Mouse (Mus musculus) hindbrain, postnatal 0 days (tissue): ENCODE measurements around the gene Sox8. TPM values are rescaled to one million over a fixed set of nuclear protein-coding genes. Genes with fewer than 3 reads are reported as not detected.

Experiments
- ATAC-seq: fragments of 200-750 bp; cut with Nextera tagmentation; 2 replicates; pipeline ENCODE4 v1.8.0; 2017; ENCODE audit warnings: mild to moderate bottlenecking, moderate TSS enrichment, moderate library complexity
- DNase-seq: peaks from one replicate; pipeline ENCODE4 v3.0.0-alpha.2; 2015; ENCODE audit warnings: low spot score
- H3K27ac ChIP-seq: fragments of 300-500 bp; sonication (generic); 2 replicates; pipeline ENCODE4 v1.5.1; 2014; ENCODE audit warnings: mild to moderate bottlenecking
- H3K27me3 ChIP-seq: fragments of 300-500 bp; sonication (generic); 2 replicates; pipeline ENCODE4 v1.6.1; 2014; ENCODE audit warnings: low read length, mixed read lengths; ENCODE audit not compliant: insufficient read depth
- H3K36me3 ChIP-seq: fragments of 300-500 bp; sonication (generic); 2 replicates; pipeline ENCODE4 v1.6.1; 2014; ENCODE audit warnings: low read length, mixed read lengths; ENCODE audit not compliant: insufficient read depth
- H3K4me1 ChIP-seq: fragments of 300-500 bp; sonication (generic); 2 replicates; pipeline ENCODE4 v1.6.1; 2014; ENCODE audit warnings: antibody characterized with exemption, low read length, mixed read lengths; ENCODE audit not compliant: insufficient read depth
- H3K4me2 ChIP-seq: fragments of 300-500 bp; sonication (generic); 2 replicates; pipeline ENCODE4 v1.6.1; 2014; ENCODE audit warnings: low read depth, mild to moderate bottlenecking, low read length, moderate library complexity, mixed read lengths
- H3K4me3 ChIP-seq: fragments of 300-500 bp; sonication (generic); 2 replicates; pipeline ENCODE4 v1.5.1; 2014; ENCODE audit warnings: low read length
- H3K9ac ChIP-seq: fragments of 300-500 bp; sonication (generic); replicated peaks from 2 replicates; pipeline ENCODE4 v1.6.1; 2014; ENCODE audit warnings: mild to moderate bottlenecking, low read length, moderate library complexity, mixed read lengths
- H3K9me3 ChIP-seq: fragments of 300-500 bp; sonication (generic); 2 replicates; pipeline ENCODE4 v1.6.1; 2016; ENCODE audit warnings: low read length, mixed read lengths
- CTCF ChIP-seq: IDR thresholded peaks from 2 replicates; pipeline ENCODE4 v1.5.1; 2016; ENCODE audit warnings: antibody characterized with exemption, control low read depth, low read depth
- WGBS: fragments of 180-500 bp; shearing (Covaris S2); extraction: QIAGEN DNeasy Blood & Tissue Kit; methylation state at CpG from one replicate; pipeline ENCODE4 v1.1.7; 2014; 5-methylcytosine and 5-hydroxymethylcytosine counted together
- polyA plus RNA-seq: library from polyadenylated mRNA; unstranded; fragments of >200 nt; fragmentation: Nextera tagmentation; extraction: Ambion mirVana; gene quantifications from 2 replicates; pipeline ENCODE4 v1.2.1, GENCODE M21; 2015
- total RNA-seq: library from RNA; depleted of rRNA; stranded (reverse); fragments of >200 nt; gene quantifications from 2 replicates; pipeline ENCODE4 v1.2.3, GENCODE M21; 2014; rRNA removed

Gene Sox8
- total and polyA plus RNA-seq, 2 experiments from 2014 or later: 28.9 to 52.1 TPM

DNA sequence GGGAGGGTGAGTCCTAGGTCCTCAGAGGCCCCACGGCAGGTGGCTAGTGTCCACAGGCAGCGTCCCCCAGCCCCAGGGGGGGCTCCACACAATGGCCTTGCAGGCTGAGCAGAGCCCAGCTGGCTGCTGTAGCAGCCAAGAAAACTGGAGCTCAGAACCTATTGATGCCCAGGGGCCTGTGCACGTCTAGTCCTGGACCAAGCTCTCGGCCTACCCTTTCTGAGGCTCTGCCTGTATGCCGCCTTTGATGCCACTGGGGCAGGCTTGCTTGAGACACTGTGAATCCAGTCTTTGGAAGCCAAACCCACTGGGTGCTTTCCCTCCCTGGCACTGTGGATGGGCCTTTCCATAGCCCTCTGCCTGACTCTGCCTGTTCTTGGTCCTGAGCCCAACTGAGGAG, 51.0 kb downstream of the Sox8 start:
- no peak for TF ChIP-seq CTCF
- no peak overlapping the region for H3K4me2 ChIP-seq
- H3K9me3 ChIP-seq: no peaks in the 10 kb centered on the region
- peak overlapping the region; percentile 32; the same call in 1 of the 2 replicates for H3K27ac ChIP-seq
- no peaks in the 10 kb centered on the region for H3K36me3 ChIP-seq
- WGBS: 39% methylated on average over 5 of the region's 5 CpGs
- peaks cover 5% of the 10 kb centered on the region; the same call in 1 of the 2 replicates for H3K4me1 ChIP-seq
- H3K9ac ChIP-seq: no peak overlapping the region
- no peak overlapping the region for H3K4me3 ChIP-seq
- no peaks in the 10 kb centered on the region for H3K27me3 ChIP-seq
- ATAC-seq: peak; percentile 33; the same call in 1 of the 2 replicates
- DNase-seq: peak; percentile 55

DNA sequence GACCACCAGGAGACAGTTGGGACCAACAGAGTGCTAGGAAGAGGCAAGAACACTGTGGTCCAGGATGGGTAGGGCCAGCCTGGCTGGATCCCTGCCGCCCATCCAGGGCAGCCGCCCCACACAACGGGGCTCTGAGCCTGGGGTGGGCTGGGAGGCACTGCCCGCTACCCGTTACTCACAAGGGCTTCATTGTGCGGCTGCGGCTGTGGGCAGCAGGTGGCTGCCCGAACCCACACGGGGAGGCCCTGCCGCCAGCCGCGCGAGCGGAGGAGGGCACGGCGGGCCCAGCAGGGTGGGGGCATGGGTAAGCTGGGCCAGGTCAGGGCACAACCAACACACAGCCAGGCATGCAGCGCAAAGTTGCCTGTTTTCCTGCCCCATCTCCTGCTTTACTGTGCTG, 52.3 kb downstream of the Sox8 start:
- no peak for TF ChIP-seq CTCF
- WGBS: 31% methylated on average over 17 of the region's 17 CpGs
- Histone ChIP-seq H3K36me3 (no peaks in the 10 kb centered on the region), H3K4me1 (peaks cover 5% of the 10 kb centered on the region; the same call in 1 of the 2 replicates), H3K4me3 (no peak overlapping the region), H3K9ac (no peak overlapping the region), H3K4me2 (no peak overlapping the region), H3K27me3 (no peaks in the 10 kb centered on the region), H3K9me3 (no peaks in the 10 kb centered on the region), H3K27ac (peak overlapping the region; percentile 32; the same call in 1 of the 2 replicates)
- DNase-seq (peak; percentile 66), ATAC-seq (peak; percentile 85)

DNA sequence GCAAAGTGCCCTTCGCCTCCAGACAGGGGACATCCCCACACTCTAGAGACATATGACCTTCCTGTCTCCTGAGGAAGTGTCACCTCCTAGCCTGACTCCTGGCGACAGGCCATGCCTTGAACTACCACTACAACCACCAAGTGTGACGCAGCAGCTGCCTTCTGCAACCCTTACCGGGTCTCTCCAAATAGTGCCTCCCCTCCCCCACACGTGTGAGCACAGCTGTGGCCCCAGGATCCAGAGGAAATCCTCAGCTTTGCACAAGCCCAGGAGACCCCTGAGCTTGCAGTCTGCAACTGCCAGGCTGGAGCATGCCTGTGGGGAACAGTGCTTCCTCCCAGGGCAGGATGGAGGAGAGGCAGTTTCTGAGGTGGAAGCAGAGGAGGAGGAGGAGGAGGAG, 54.2 kb downstream of the Sox8 start:
- H3K9ac ChIP-seq: no peak overlapping the region
- no peak for ATAC-seq
- no peaks in the 10 kb centered on the region for H3K9me3 ChIP-seq
- whole genome bisulfite sequencing: 51% methylated on average over 5 of the region's 5 CpGs
- peaks cover 5% of the 10 kb centered on the region; the same call in 1 of the 2 replicates for H3K4me1 ChIP-seq
- H3K36me3 ChIP-seq: no peaks in the 10 kb centered on the region
- no peak overlapping the region for H3K27ac ChIP-seq
- no peaks in the 10 kb centered on the region for H3K27me3 ChIP-seq
- H3K4me3 ChIP-seq: no peak overlapping the region
- H3K4me2 ChIP-seq: no peak overlapping the region
- no peak for DNase-seq
- no peak for TF ChIP-seq CTCF

Other genes starting within 250 kb of the Sox8 start
- not detected in 2 replicates for gene Tpsab1, start 225.1 kb downstream of the Sox8 start, total RNA-seq
- gene Tpsab1, start 225.1 kb downstream of the Sox8 start, polyA plus RNA-seq: not detected in 2 replicates
- gene Tpsb2, start 204.4 kb downstream of the Sox8 start, total RNA-seq: 0.21 TPM in 1 of 2 replicates, not detected in the other
- 0.72 and 1.8 TPM in 2 replicates for gene Tpsb2, start 204.4 kb downstream of the Sox8 start, polyA plus RNA-seq
- gene Tpsg1, start 201.4 kb downstream of the Sox8 start, total RNA-seq: 0.21 TPM in 1 of 2 replicates, not detected in the other
- gene Tpsg1, start 201.4 kb downstream of the Sox8 start, polyA plus RNA-seq: 0.65 and 1.5 TPM in 2 replicates
- gene Cacna1h, start 136.9 kb downstream of the Sox8 start, total RNA-seq: 82.1 and 111 TPM in 2 replicates
- gene Cacna1h, start 136.9 kb downstream of the Sox8 start, polyA plus RNA-seq: 4.8 and 5.7 TPM in 2 replicates
- gene Tekt4, start 116.1 kb downstream of the Sox8 start, total RNA-seq: 5.7 and 7.4 TPM in 2 replicates
- gene Tekt4, start 116.1 kb downstream of the Sox8 start, polyA plus RNA-seq: 2.3 and 3.2 TPM in 2 replicates
- 2.3 and 2.5 TPM in 2 replicates for gene Sstr5, start 73.4 kb downstream of the Sox8 start, total RNA-seq
- gene Sstr5, start 73.4 kb downstream of the Sox8 start, polyA plus RNA-seq: 0.84 and 1.2 TPM in 2 replicates
- 38.1 and 45.1 TPM in 2 replicates for gene Lmf1, start 8.4 kb upstream of the Sox8 start, total RNA-seq
- gene Lmf1, start 8.4 kb upstream of the Sox8 start, polyA plus RNA-seq: 21.4 and 22.4 TPM in 2 replicates
- 10.9 TPM in 1 of 2 replicates, not detected in the other for gene Gng13, start 146.5 kb upstream of the Sox8 start, total RNA-seq
- gene Gng13, start 146.5 kb upstream of the Sox8 start, polyA plus RNA-seq: 22.0 and 23.7 TPM in 2 replicates
- 4.9 and 7.8 TPM in 2 replicates for gene Chtf18, start 156.7 kb upstream of the Sox8 start, total RNA-seq
- 4.9 and 5.4 TPM in 2 replicates for gene Chtf18, start 156.7 kb upstream of the Sox8 start, polyA plus RNA-seq
- 10.1 and 18.7 TPM in 2 replicates for gene Rpusd1, start 157.0 kb upstream of the Sox8 start, total RNA-seq
- 27.5 and 27.9 TPM in 2 replicates for gene Rpusd1, start 157.0 kb upstream of the Sox8 start, polyA plus RNA-seq
- 0.05 TPM in 1 of 2 replicates, not detected in the other for gene Mslnl, start 165.4 kb upstream of the Sox8 start, total RNA-seq
- gene Mslnl, start 165.4 kb upstream of the Sox8 start, polyA plus RNA-seq: not detected in 2 replicates
- 0.50 and 1.1 TPM in 2 replicates for gene Msln, start 183.7 kb upstream of the Sox8 start, total RNA-seq
- 2.0 and 2.3 TPM in 2 replicates for gene Msln, start 183.7 kb upstream of the Sox8 start, polyA plus RNA-seq
- gene Narfl, start 203.1 kb upstream of the Sox8 start, total RNA-seq: 22.2 and 28.2 TPM in 2 replicates
- 27.5 and 27.9 TPM in 2 replicates for gene Narfl, start 203.1 kb upstream of the Sox8 start, polyA plus RNA-seq
- 159 and 171 TPM in 2 replicates for gene Haghl, start 215.0 kb upstream of the Sox8 start, total RNA-seq
- 219 and 225 TPM in 2 replicates for gene Haghl, start 215.0 kb upstream of the Sox8 start, polyA plus RNA-seq
- gene Ccdc78, start 215.9 kb upstream of the Sox8 start, total RNA-seq: 0.10 and 0.50 TPM in 2 replicates
- 1.0 and 1.2 TPM in 2 replicates for gene Ccdc78, start 215.9 kb upstream of the Sox8 start, polyA plus RNA-seq
- gene Fam173a, start 222.2 kb upstream of the Sox8 start, total RNA-seq: 80.6 and 101 TPM in 2 replicates
- 117 and 121 TPM in 2 replicates for gene Fam173a, start 222.2 kb upstream of the Sox8 start, polyA plus RNA-seq
- 0.31 TPM in 1 of 2 replicates, not detected in the other for gene AC134908.4, start 225.0 kb upstream of the Sox8 start, total RNA-seq
- gene AC134908.4, start 225.0 kb upstream of the Sox8 start, polyA plus RNA-seq: 2.0 and 3.9 TPM in 2 replicates
- gene Metrn, start 226.4 kb upstream of the Sox8 start, total RNA-seq: 500 and 557 TPM in 2 replicates
- gene Metrn, start 226.4 kb upstream of the Sox8 start, polyA plus RNA-seq: 102 and 116 TPM in 2 replicates
- gene Fbxl16, start 238.4 kb upstream of the Sox8 start, total RNA-seq: 143 and 146 TPM in 2 replicates
- gene Fbxl16, start 238.4 kb upstream of the Sox8 start, polyA plus RNA-seq: 44.0 and 45.8 TPM in 2 replicates